Mouse (Mus musculus) embryonic fibroblast, embryonic 13.5 days (primary cell): ENCODE measurements at regions not wholly inside any gene's neighbourhood (a gene's known extent, or its start where the extent isn't known, plus 50 kb on each side); places are given as distances from the start of the nearest gene placed in this dataset.

Source experiments
- CTCF ChIP-seq: IDR thresholded peaks from 2 replicates; pipeline ENCODE4 v1.5.1; 2011; ENCODE audit warnings: mild to moderate bottlenecking, control low read depth, low read length, moderate library complexity, borderline replicate concordance; ENCODE audit not compliant: insufficient read depth
- POLR2A ChIP-seq: IDR thresholded peaks from 2 replicates; pipeline ENCODE4 v1.6.1; 2011; ENCODE audit warnings: low read depth, mild to moderate bottlenecking, control low read depth, low read length, moderate library complexity

GRCm38 (mm10) chr5:77672073-77672924 is 264.5 kb upstream of the Igfbp7 start:
- no peak for TF ChIP-seq CTCF
- no peak for TF ChIP-seq POLR2A
